Mouse (Mus musculus) midbrain, embryonic 14.5 days (tissue): ENCODE results near the gene Samd7. TPM values are rescaled to one million over a fixed set of nuclear protein-coding genes. Genes with fewer than 3 reads are reported as not detected.

Experiments
- polyA plus RNA-seq: library from polyadenylated mRNA; unstranded; fragments of >200 nt; fragmentation: Nextera tagmentation; extraction: Ambion mirVana; gene quantifications from 2 replicates; pipeline ENCODE4 v1.2.1, GENCODE M21; 2014

Gene Samd7
- polyA plus RNA-seq, 1 experiment from 2014 or later, result not detected

Other genes starting within 250 kb of the Samd7 start
- gene Mecom, start 198.3 kb upstream of the Samd7 start, polyA plus RNA-seq, result 4.6 and 10.1 TPM in 2 replicates
- 0.15 and 0.38 TPM in 2 replicates for gene Actrt3, start 146.4 kb upstream of the Samd7 start, polyA plus RNA-seq
- 32.8 and 41.8 TPM in 2 replicates for gene Mynn, start 144.2 kb upstream of the Samd7 start, polyA plus RNA-seq
- not detected in 2 replicates for gene Lrriq4, start 101.8 kb upstream of the Samd7 start, polyA plus RNA-seq
- 0.82 and 1.1 TPM in 2 replicates for gene Lrrc34, start 98.4 kb upstream of the Samd7 start, polyA plus RNA-seq
- gene Lrrc31, start 46.5 kb upstream of the Samd7 start, polyA plus RNA-seq, result not detected in 2 replicates
- 102 and 110 TPM in 2 replicates for gene Sec62, start 46.6 kb downstream of the Samd7 start, polyA plus RNA-seq
- gene Gpr160, start 109.7 kb downstream of the Samd7 start, polyA plus RNA-seq, result 0.34 and 0.91 TPM in 2 replicates
- 9.2 and 9.3 TPM in 2 replicates for gene Phc3, start 223.1 kb downstream of the Samd7 start, polyA plus RNA-seq
- 19.3 and 34.4 TPM in 2 replicates for gene Prkci, start 249.5 kb downstream of the Samd7 start, polyA plus RNA-seq